Mouse (Mus musculus) stomach, postnatal 0 days (tissue): ENCODE measurements around the gene Ctps. TPM values are rescaled to one million over a fixed set of nuclear protein-coding genes. Genes with fewer than 3 reads are reported as not detected.

ENCODE experiments used
- ATAC-seq: fragments of 200-750 bp; cut with Nextera tagmentation; 2 replicates; pipeline ENCODE4 v1.8.0; 2017; ENCODE audit not compliant: low FRiP score, low TSS enrichment
- DNase-seq: peaks from one replicate; pipeline ENCODE4 v3.0.0-alpha.2; 2016; ENCODE audit warnings: low spot score
- H3K27ac ChIP-seq: fragments of 300-500 bp; sonication (generic); replicated peaks from 2 replicates; pipeline ENCODE4 v1.5.1; 2014; ENCODE audit warnings: mild to moderate bottlenecking, control low read depth
- H3K27me3 ChIP-seq: fragments of 300-500 bp; sonication (generic); 2 replicates; pipeline ENCODE4 v1.6.1; 2014; ENCODE audit warnings: low read length; ENCODE audit not compliant: control insufficient read depth, insufficient read depth
- H3K36me3 ChIP-seq: fragments of 300-500 bp; sonication (generic); 2 replicates; pipeline ENCODE4 v1.6.1; 2014; ENCODE audit warnings: low read length, mixed read lengths; ENCODE audit not compliant: control insufficient read depth, insufficient read depth
- H3K4me1 ChIP-seq: fragments of 300-500 bp; sonication (generic); replicated peaks from 2 replicates; pipeline ENCODE4 v1.6.1; 2014; ENCODE audit warnings: antibody characterized with exemption; ENCODE audit not compliant: control insufficient read depth, insufficient read depth
- H3K4me2 ChIP-seq: fragments of 300-500 bp; sonication (generic); replicated peaks from 2 replicates; pipeline ENCODE4 v1.6.1; 2014; ENCODE audit warnings: low read depth, mild to moderate bottlenecking, control low read depth, moderate library complexity
- H3K4me3 ChIP-seq: fragments of 300-500 bp; sonication (generic); 2 replicates; pipeline ENCODE4 v1.5.1; 2014; ENCODE audit warnings: low read depth, low read length, control low read depth
- H3K9ac ChIP-seq: fragments of 300-500 bp; sonication (generic); 2 replicates; pipeline ENCODE4 v1.6.1; 2014; ENCODE audit warnings: mild to moderate bottlenecking, low read length, control low read depth, mixed read lengths
- H3K9me3 ChIP-seq: fragments of 300-500 bp; sonication (generic); 2 replicates; pipeline ENCODE4 v1.6.1; 2016; ENCODE audit warnings: low read length; ENCODE audit not compliant: control insufficient read depth
- CTCF ChIP-seq: IDR thresholded peaks from 2 replicates; pipeline ENCODE4 v1.5.1; 2016; ENCODE audit warnings: antibody characterized with exemption, low read depth, mild to moderate bottlenecking, moderate library complexity
- EP300 ChIP-seq: optimal IDR thresholded peaks from 2 replicates; pipeline ENCODE3; 2016; ENCODE audit warnings: antibody characterized with exemption
- WGBS: fragments of 180-500 bp; shearing (Covaris S2); extraction: QIAGEN DNeasy Blood & Tissue Kit; methylation state at CpG from one replicate; pipeline ENCODE4 v1.1.7; 2014; 5-methylcytosine and 5-hydroxymethylcytosine counted together
- polyA plus RNA-seq: library from polyadenylated mRNA; unstranded; fragments of >200 nt; fragmentation: Nextera tagmentation; extraction: Ambion mirVana; gene quantifications from 2 replicates; pipeline ENCODE4 v1.2.1, GENCODE M21; 2015

Ctps gene
- polyA plus RNA-seq: 30.9 and 34.1 TPM in 2 replicates

DNA sequence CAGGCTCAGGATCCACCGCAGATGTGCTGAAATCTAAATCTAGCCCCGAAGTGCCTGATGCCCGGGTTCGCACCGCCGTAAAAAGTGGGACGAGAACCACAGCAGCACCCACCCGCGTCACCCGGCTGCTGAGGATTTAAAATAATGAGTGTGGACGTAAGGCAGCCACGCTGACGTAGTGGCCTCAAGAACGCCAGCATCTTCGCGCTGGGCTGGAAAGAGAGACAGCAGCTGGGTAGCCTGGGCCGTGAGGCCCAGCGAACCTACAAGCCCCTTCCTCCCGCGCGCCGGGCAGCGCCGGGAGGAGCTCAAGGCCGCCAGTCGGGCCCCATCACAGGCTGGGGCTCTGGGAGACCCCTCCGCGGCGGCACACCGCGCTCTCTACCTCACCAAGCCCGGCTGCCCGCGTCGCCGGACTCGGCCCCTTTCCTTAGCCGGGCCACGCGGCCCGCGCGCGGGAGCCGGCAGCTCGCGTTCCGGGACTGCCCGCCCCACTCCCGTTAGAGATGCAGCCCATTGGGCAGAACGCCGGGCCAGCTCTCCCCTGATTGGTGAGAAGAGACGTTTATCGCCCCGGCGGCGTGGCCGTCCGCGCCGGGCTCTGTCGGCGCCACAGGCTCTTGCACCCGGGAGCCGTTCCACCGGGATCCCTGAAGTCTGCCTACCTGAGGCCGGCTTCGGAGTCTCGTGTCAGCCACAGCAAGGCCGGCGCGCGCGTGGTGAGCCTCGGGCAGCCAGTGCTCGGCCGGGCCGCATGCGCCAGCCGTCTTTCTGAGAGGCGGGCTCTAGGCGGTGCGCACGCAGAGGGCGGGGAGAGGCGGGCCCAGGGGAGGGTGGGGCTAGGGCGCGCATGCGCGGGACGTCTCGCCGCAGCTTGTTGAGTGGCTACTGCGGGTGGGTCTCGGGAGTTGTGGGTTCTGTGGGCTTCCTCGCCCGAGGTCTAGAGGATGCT lies at the start of gene Ctps:
TSS of gene Ctps (minus strand) at position 791 of the 952 bp plus-strand sequence.
- H3K36me3 ChIP-seq: 0 out of 2 replicates have a peak, but pooled peaks cover 1% of the 10 kb centered on the region
- peak; percentile 97 for DNase-seq
- ATAC-seq: peak; percentile 96
- no peaks in the 10 kb centered on the region for H3K9me3 ChIP-seq
- H3K4me2 ChIP-seq: peak within 1 kb of the TSS; percentile 93
- no peaks in the 10 kb centered on the region for H3K27me3 ChIP-seq
- H3K4me1 ChIP-seq: peaks cover 7% of the 10 kb centered on the region; the same call in 1 of the 2 replicates
- no peak for TF ChIP-seq EP300
- H3K9ac ChIP-seq: peak within 1 kb of the TSS; percentile 83
- H3K4me3 ChIP-seq: peak within 1 kb of the TSS; percentile 68
- under 1% methylated on average over 93 of the region's 97 CpGs for WGBS
- H3K27ac ChIP-seq: peak within 1 kb of the TSS; percentile 95

DNA sequence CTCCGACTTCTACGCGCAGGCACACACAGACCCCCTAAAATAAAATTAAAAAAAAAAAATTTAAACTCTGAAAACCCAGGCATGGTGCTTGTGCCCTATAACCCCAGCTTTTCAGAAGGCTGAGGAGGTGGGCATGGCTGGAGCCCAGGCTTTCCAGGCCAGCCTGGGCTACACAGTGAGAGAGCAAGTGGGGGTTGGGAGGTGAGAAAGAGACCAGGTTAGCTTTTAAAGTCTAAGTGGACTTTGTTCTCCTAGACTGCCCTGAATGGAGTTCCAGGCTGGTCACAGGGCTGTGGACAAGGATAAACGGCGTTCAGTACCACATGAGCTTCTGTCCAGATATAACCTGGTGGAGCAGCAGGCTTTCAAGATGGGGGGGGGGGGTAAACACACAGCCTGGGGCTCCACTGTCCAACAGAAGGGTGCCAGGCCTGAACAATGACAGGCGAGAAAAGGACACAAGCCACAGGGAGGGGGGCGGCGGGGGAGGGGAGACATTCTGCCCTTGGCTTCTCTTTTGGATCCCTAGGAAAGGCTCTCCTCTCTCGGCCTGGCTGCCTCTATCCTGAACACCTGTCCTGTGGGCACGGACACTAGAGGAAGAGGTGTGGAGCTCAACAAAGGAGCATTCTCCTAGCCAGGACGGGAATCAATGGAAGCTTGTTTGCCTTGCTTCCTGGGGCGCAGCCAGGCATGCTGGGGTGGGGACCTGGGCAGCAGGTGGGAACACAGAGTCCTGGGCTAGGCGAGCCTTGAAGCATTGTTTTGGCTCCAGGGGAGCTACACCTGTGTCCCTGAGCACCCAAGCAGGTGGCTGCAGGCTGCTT lies 46.3 kb upstream of the Ctps start:
- no peak overlapping the region for H3K4me3 ChIP-seq
- peaks cover 5% of the 10 kb centered on the region; the same call in 1 of the 2 replicates for H3K4me1 ChIP-seq
- WGBS: 45% methylated on average over 13 of the region's 13 CpGs
- peak overlapping the region; percentile 79 for H3K27ac ChIP-seq
- ATAC-seq: peak; percentile 83
- H3K4me2 ChIP-seq: no peak overlapping the region
- H3K27me3 ChIP-seq: no peaks in the 10 kb centered on the region
- H3K9me3 ChIP-seq: no peaks in the 10 kb centered on the region
- TF ChIP-seq CTCF: no peak
- no peak for TF ChIP-seq EP300
- peak; percentile 81 for DNase-seq
- H3K36me3 ChIP-seq: no peaks in the 10 kb centered on the region
- no peak overlapping the region for H3K9ac ChIP-seq

DNA sequence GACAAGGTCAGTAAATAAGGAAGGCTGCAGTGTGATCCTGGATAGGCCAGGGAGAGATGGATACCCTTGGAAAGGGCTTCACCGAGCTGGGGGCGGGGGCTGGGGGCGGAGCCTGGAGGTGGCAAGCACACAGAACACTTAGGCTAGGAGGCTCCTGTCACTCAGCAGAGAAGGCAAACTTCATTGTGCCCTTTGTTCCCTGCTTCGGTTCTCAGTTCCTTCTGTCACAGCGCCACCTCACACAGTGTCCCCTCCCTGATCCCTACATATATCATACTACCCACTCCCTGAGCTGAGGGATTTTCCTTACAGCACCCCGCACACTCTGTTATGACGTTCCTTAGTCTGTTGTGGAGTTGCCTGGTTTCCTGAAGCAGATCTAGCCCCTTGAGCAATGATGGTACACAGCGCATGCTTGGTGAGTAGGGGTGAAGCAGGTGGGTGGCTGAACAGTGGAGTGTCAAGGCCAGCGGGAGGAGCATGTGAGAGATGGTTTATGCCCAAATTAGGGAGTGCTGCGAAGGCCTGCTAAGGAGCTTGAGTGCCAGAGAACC lies 45.5 kb upstream of the Ctps start:
- Histone ChIP-seq H3K27ac (peak overlapping the region; percentile 80), H3K4me1 (peaks cover 5% of the 10 kb centered on the region; the same call in 1 of the 2 replicates), H3K27me3 (no peaks in the 10 kb centered on the region), H3K4me2 (no peak overlapping the region), H3K9me3 (no peaks in the 10 kb centered on the region), H3K36me3 (no peaks in the 10 kb centered on the region), H3K9ac (no peak overlapping the region), H3K4me3 (no peak overlapping the region)
- TF ChIP-seq EP300 (no peak), CTCF (0 out of 2 replicates have a peak, but pooled peaks have one; percentile 5)
- peak; percentile 70 for ATAC-seq
- 26% methylated on average over 10 of the region's 10 CpGs for WGBS
- DNase-seq: peak; percentile 46

- H3K9ac ChIP-seq: no peak overlapping the region
- DNase-seq: no peak
Measured at GRCm38 (mm10) chr4:120614644-120615043, 44.6 kb upstream of the Ctps start.

DNA sequence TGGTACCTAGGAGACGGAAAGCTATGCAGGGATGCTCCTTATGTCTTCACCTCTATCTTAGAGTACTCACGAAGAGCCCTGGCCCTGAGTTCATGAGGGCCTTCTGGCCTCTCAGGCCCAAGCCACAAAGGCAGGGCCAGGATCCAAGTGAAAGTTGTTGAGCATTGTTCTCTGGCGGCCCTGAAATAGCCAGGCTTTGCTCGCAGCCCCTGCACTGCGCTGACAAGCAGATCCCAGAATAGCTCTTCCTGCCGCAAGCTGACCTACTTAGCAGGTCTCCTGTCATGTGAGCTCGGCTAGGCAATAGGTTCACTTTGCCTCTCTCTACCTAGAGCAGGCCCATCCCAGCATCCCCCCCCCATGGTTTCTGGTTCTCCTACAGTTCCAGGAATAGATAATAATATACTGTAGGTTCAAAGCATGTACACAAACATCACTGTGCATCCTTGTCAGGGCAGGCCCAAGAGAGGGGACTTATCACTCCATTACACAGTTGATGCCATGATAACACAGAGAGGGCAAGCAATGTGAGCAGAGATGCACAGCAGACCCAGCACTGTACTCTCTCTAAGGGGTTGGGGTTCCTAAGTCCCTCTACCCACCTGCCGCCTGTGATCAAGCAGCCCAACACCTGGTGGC lies 43.7 kb upstream of the Ctps start:
- Histone ChIP-seq H3K4me2 (no peak overlapping the region), H3K36me3 (no peaks in the 10 kb centered on the region), H3K9me3 (no peaks in the 10 kb centered on the region), H3K9ac (no peak overlapping the region), H3K27ac (peak overlapping the region; percentile 45; the same call in 1 of the 2 replicates), H3K4me1 (peaks cover 5% of the 10 kb centered on the region; the same call in 1 of the 2 replicates), H3K4me3 (no peak overlapping the region), H3K27me3 (no peaks in the 10 kb centered on the region)
- ATAC-seq (no peak; the same call in 1 of the 2 replicates), DNase-seq (no peak)
- 61% methylated on average over 8 of the region's 8 CpGs for WGBS
- no peak for TF ChIP-seq EP300
- no peak for TF ChIP-seq CTCF

More at GRCm38 (mm10) chr4:120614644-120615043, 44.6 kb upstream of the Ctps start:
- TF ChIP-seq EP300: no peak
- TF ChIP-seq CTCF: no peak
- H3K4me3 ChIP-seq: no peak overlapping the region
- no peaks in the 10 kb centered on the region for H3K36me3 ChIP-seq
- 85% methylated on average over 9 of the region's 9 CpGs for WGBS
- H3K27me3 ChIP-seq: no peaks in the 10 kb centered on the region
- H3K9me3 ChIP-seq: no peaks in the 10 kb centered on the region
- ATAC-seq: no peak
- no peak overlapping the region for H3K4me2 ChIP-seq
- peaks cover 5% of the 10 kb centered on the region; the same call in 1 of the 2 replicates for H3K4me1 ChIP-seq
- no peak overlapping the region; the same call in 1 of the 2 replicates for H3K27ac ChIP-seq
